Mouse (Mus musculus) erythroid progenitor cell, adult 5-6 weeks (primary cell): ENCODE results near the gene Shkbp1. TPM values are rescaled to one million over a fixed set of nuclear protein-coding genes. Genes with fewer than 3 reads are reported as not detected.

ENCODE experiments used
- total RNA-seq, 2 experiments: library from RNA; stranded (forward) in 1 of 2; stranded (reverse) in 1 of 2; fragments of 150-400 nt in 1 of 2; fragments of 186-747, 209-891 nt in 1 of 2; gene quantifications; 2 replicates each; pipeline versions ENCODE4 v1.2.3 to v1.2.4; 2015 to 2017; ENCODE audit warnings: low replicate concordance in 2 of 2

Gene Shkbp1
- total RNA-seq, 2 experiments from 2014 or later, result 5.1 to 20.5 TPM

Other genes starting within 250 kb of the Shkbp1 start
- not detected in 2 replicates for gene Cyp2f2, start 236.1 kb downstream of the Shkbp1 start, total RNA-seq (2015; ENCODE audit: low replicate concordance)
- gene Cyp2f2, start 236.1 kb downstream of the Shkbp1 start, total RNA-seq (2017; ENCODE audit: low replicate concordance), result not detected in 2 replicates
- not detected in 2 replicates for gene Cyp2t4, start 202.3 kb downstream of the Shkbp1 start, total RNA-seq (2015; ENCODE audit: low replicate concordance)
- gene Cyp2t4, start 202.3 kb downstream of the Shkbp1 start, total RNA-seq (2017; ENCODE audit: low replicate concordance), result not detected in 2 replicates
- gene Egln2, start 189.2 kb downstream of the Shkbp1 start, total RNA-seq (2015; ENCODE audit: low replicate concordance), result 13.0 and 13.4 TPM in 2 replicates
- gene Egln2, start 189.2 kb downstream of the Shkbp1 start, total RNA-seq (2017; ENCODE audit: low replicate concordance), result 4.9 and 9.6 TPM in 2 replicates
- gene Rab4b, start 177.1 kb downstream of the Shkbp1 start, total RNA-seq (2015; ENCODE audit: low replicate concordance), result 3.2 and 9.2 TPM in 2 replicates
- gene Rab4b, start 177.1 kb downstream of the Shkbp1 start, total RNA-seq (2017; ENCODE audit: low replicate concordance), result 3.2 and 9.8 TPM in 2 replicates
- gene Gm21983, start 174.9 kb downstream of the Shkbp1 start, total RNA-seq (2015; ENCODE audit: low replicate concordance), result not detected in 2 replicates
- gene Gm21983, start 174.9 kb downstream of the Shkbp1 start, total RNA-seq (2017; ENCODE audit: low replicate concordance), result not detected in 2 replicates
- gene Mia, start 174.9 kb downstream of the Shkbp1 start, total RNA-seq (2015; ENCODE audit: low replicate concordance), result not detected in 2 replicates
- gene Mia, start 174.9 kb downstream of the Shkbp1 start, total RNA-seq (2017; ENCODE audit: low replicate concordance), result not detected in 2 replicates
- 0.84 and 9.4 TPM in 2 replicates for gene BC024978, start 160.2 kb downstream of the Shkbp1 start, total RNA-seq (2015; ENCODE audit: low replicate concordance)
- gene BC024978, start 160.2 kb downstream of the Shkbp1 start, total RNA-seq (2017; ENCODE audit: low replicate concordance), result not detected in 2 replicates
- gene Snrpa, start 159.7 kb downstream of the Shkbp1 start, total RNA-seq (2015; ENCODE audit: low replicate concordance), result 41.1 and 41.9 TPM in 2 replicates
- gene Snrpa, start 159.7 kb downstream of the Shkbp1 start, total RNA-seq (2017; ENCODE audit: low replicate concordance), result 7.8 and 14.8 TPM in 2 replicates
- 1.8 and 4.2 TPM in 2 replicates for gene Itpkc, start 127.4 kb downstream of the Shkbp1 start, total RNA-seq (2015; ENCODE audit: low replicate concordance)
- gene Itpkc, start 127.4 kb downstream of the Shkbp1 start, total RNA-seq (2017; ENCODE audit: low replicate concordance), result 0.39 and 5.4 TPM in 2 replicates
- 2.9 TPM in 1 of 2 replicates, not detected in the other for gene Coq8b, start 123.0 kb downstream of the Shkbp1 start, total RNA-seq (2015; ENCODE audit: low replicate concordance)
- 7.7 TPM in 1 of 2 replicates, not detected in the other for gene Coq8b, start 123.0 kb downstream of the Shkbp1 start, total RNA-seq (2017; ENCODE audit: low replicate concordance)
- 0.72 TPM in 1 of 2 replicates, not detected in the other for gene Numbl, start 97.6 kb downstream of the Shkbp1 start, total RNA-seq (2015; ENCODE audit: low replicate concordance)
- under 0.01 and 2.0 TPM in 2 replicates for gene Numbl, start 97.6 kb downstream of the Shkbp1 start, total RNA-seq (2017; ENCODE audit: low replicate concordance)
- gene Ltbp4, start 18.3 kb downstream of the Shkbp1 start, total RNA-seq (2015; ENCODE audit: low replicate concordance), result not detected in 2 replicates
- 0.61 TPM in 1 of 2 replicates, not detected in the other for gene Ltbp4, start 18.3 kb downstream of the Shkbp1 start, total RNA-seq (2017; ENCODE audit: low replicate concordance)
- 8.0 TPM in 1 of 2 replicates, not detected in the other for gene Gm20479, start 1.4 kb upstream of the Shkbp1 start, total RNA-seq (2015; ENCODE audit: low replicate concordance)
- gene Gm20479, start 1.4 kb upstream of the Shkbp1 start, total RNA-seq (2017; ENCODE audit: low replicate concordance), result not detected in 2 replicates
- not detected in 2 replicates for gene Sptbn4, start 91.7 kb upstream of the Shkbp1 start, total RNA-seq (2015; ENCODE audit: low replicate concordance)
- 0.08 and 0.13 TPM in 2 replicates for gene Sptbn4, start 91.7 kb upstream of the Shkbp1 start, total RNA-seq (2017; ENCODE audit: low replicate concordance)
- gene Blvrb, start 92.0 kb upstream of the Shkbp1 start, total RNA-seq (2015; ENCODE audit: low replicate concordance), result 538 and 642 TPM in 2 replicates
- gene Blvrb, start 92.0 kb upstream of the Shkbp1 start, total RNA-seq (2017; ENCODE audit: low replicate concordance), result 484 and 602 TPM in 2 replicates
- gene Sertad3, start 117.7 kb upstream of the Shkbp1 start, total RNA-seq (2015; ENCODE audit: low replicate concordance), result 9.0 and 9.2 TPM in 2 replicates
- gene Sertad3, start 117.7 kb upstream of the Shkbp1 start, total RNA-seq (2017; ENCODE audit: low replicate concordance), result 14.8 and 19.6 TPM in 2 replicates
- 1.7 and 6.8 TPM in 2 replicates for gene Sertad1, start 130.9 kb upstream of the Shkbp1 start, total RNA-seq (2015; ENCODE audit: low replicate concordance)
- 5.5 and 7.0 TPM in 2 replicates for gene Sertad1, start 130.9 kb upstream of the Shkbp1 start, total RNA-seq (2017; ENCODE audit: low replicate concordance)
- gene Prx, start 143.3 kb upstream of the Shkbp1 start, total RNA-seq (2015; ENCODE audit: low replicate concordance), result 0.36 and 0.42 TPM in 2 replicates
- 1.4 and 5.1 TPM in 2 replicates for gene Prx, start 143.3 kb upstream of the Shkbp1 start, total RNA-seq (2017; ENCODE audit: low replicate concordance)
- not detected in 2 replicates for gene Hipk4, start 167.2 kb upstream of the Shkbp1 start, total RNA-seq (2015; ENCODE audit: low replicate concordance)
- not detected in 2 replicates for gene Hipk4, start 167.2 kb upstream of the Shkbp1 start, total RNA-seq (2017; ENCODE audit: low replicate concordance)
- 43.2 and 88.0 TPM in 2 replicates for gene Pld3, start 197.2 kb upstream of the Shkbp1 start, total RNA-seq (2015; ENCODE audit: low replicate concordance)
- gene Pld3, start 197.2 kb upstream of the Shkbp1 start, total RNA-seq (2017; ENCODE audit: low replicate concordance), result 19.1 and 26.3 TPM in 2 replicates
- gene 2310022A10Rik, start 197.2 kb upstream of the Shkbp1 start, total RNA-seq (2015; ENCODE audit: low replicate concordance), result 11.2 and 18.9 TPM in 2 replicates
- 1.6 and 6.8 TPM in 2 replicates for gene 2310022A10Rik, start 197.2 kb upstream of the Shkbp1 start, total RNA-seq (2017; ENCODE audit: low replicate concordance)
- gene Akt2, start 235.5 kb upstream of the Shkbp1 start, total RNA-seq (2015; ENCODE audit: low replicate concordance), result 28.5 and 59.9 TPM in 2 replicates
- 25.1 and 48.1 TPM in 2 replicates for gene Akt2, start 235.5 kb upstream of the Shkbp1 start, total RNA-seq (2017; ENCODE audit: low replicate concordance)